Comparison of ENCODE assay signal across 12 mouse cellular contexts in genomic region chr16:97098508-97098907, GRCm38 (mm10).
A peak's percentile ranks its signal among the peaks of the same experiment; 100 is the strongest.
DNase-seq lines count a peak whose midpoint lies in the region; ATAC-seq and TF ChIP-seq lines count a peak whose summit lies in the region.
"Had no signal": no experiment of that assay in that cellular context is flagged by ENCODE, and none has a peak within 500 bp of the region (broad histone marks: within the 10 kb centered on the region; RNA-seq: fewer than 3 reads in every experiment).

No protein-coding gene starts in this region.

- no peaks in the 10 kb centered on the region for H3K27me3 ChIP-seq in forebrain, postnatal 0 days (ENCODE audit: insufficient read depth, low read length)

- ATAC-seq in forebrain, postnatal 0 days: peak; percentile 73
- ATAC-seq: intestine, postnatal 0 days had no signal

- no peak overlapping the region for H3K9ac ChIP-seq in forebrain, postnatal 0 days

- peak; percentile 29 to 48 for DNase-seq in right cerebral cortex, postnatal 10 days (ENCODE audit: low spot score in 2 of 2)
- DNase-seq in right cerebral cortex, postnatal 14 days: no peak
- DNase-seq in forebrain, postnatal 0 days: peak; percentile 45
- peak; percentile 37 for DNase-seq in mesoderm, embryonic 11.5 days (ENCODE audit: low read depth, low spot score)
- DNase-seq in adrenal gland, postnatal 25 days: no peak
- no peak for DNase-seq in heart, adult 18-20 months
- DNase-seq in urinary bladder, postnatal 4 days (ENCODE audit: low spot score in 2 of 2): no peak
- DNase-seq: thymus, postnatal 14 days had no signal

- no peaks in the 10 kb centered on the region for H3K9me3 ChIP-seq in forebrain, postnatal 0 days (ENCODE audit: low read length)

- no peak overlapping the region for H3K27ac ChIP-seq in forebrain, postnatal 0 days (ENCODE audit: low read depth, low read length)
- H3K27ac ChIP-seq: left cerebral cortex, adult 2 months had no signal

- no peak overlapping the region for H3K4me3 ChIP-seq in forebrain, postnatal 0 days (ENCODE audit: low read depth, low read length)
- H3K4me3 ChIP-seq: erythroblast, embryonic 14.5 days; left cerebral cortex, adult 2 months had no signal

- no peak for TF ChIP-seq CTCF in forebrain, postnatal 0 days (IDR thresholded peaks at IDR 0.05; ENCODE audit: low read depth)

- no peaks in the 10 kb centered on the region for H3K4me1 ChIP-seq in forebrain, postnatal 0 days (ENCODE audit: insufficient read depth)

- no peaks in the 10 kb centered on the region for H3K36me3 ChIP-seq in forebrain, postnatal 0 days (ENCODE audit: insufficient read depth)

- WGBS in forebrain, postnatal 0 days: 25% methylated on average over 5 of the region's 5 CpGs

- no peak overlapping the region for H3K4me2 ChIP-seq in forebrain, postnatal 0 days (ENCODE audit: low read depth)
- H3K4me2 ChIP-seq: heart, embryonic 11.5 days had no signal

Comparison
In these comparisons a context has a peak if more than half of its experiments do, and no peak if none do; other contexts are left out.
1. DNase-seq: peak in right cerebral cortex, postnatal 10 days (2 of 2), forebrain, postnatal 0 days (single experiment) and mesoderm, embryonic 11.5 days (single experiment); none in right cerebral cortex, postnatal 14 days (single experiment), adrenal gland, postnatal 25 days (single experiment), heart, adult 18-20 months (0 of 2) and urinary bladder, postnatal 4 days (0 of 2).